Mouse (Mus musculus) adrenal gland, adult 18-20 months (tissue): Measurements from ENCODE around the gene Hmbs. TPM values are rescaled to one million over a fixed set of nuclear protein-coding genes. Genes with fewer than 3 reads are reported as not detected.
"Not testable (repeated sequence)": the region's sequence is repeated elsewhere in the genome, so short reads cannot be mapped to it uniquely, and the experiment has no call there.

ENCODE experiments used
- DNase-seq, 2 experiments: peaks; one replicate each; pipeline ENCODE4 v3.0.0; 2021 to 2022; ENCODE audit warnings: low spot score in 2 of 2
- total RNA-seq, 2 experiments: library from RNA; stranded (reverse); gene quantifications; 1 replicate in 1 of 2; 2 replicates in 1 of 2; pipeline ENCODE4 v1.2.3; 2021

Gene Hmbs
- total RNA-seq, 2 experiments from 2014 or later = 52.3 to 87.5 TPM

GRCm38 (mm10) chr9:44345570-44346433 lies 1.8 kb upstream of the Hmbs start:
- no peak for DNase-seq

- no peak for DNase-seq
Observed at GRCm38 (mm10) chr9:44343290-44343689, 738 bp downstream of the Hmbs start.

- no peak for DNase-seq
Observed at GRCm38 (mm10) chr9:44342605-44343004, 1.4 kb downstream of the Hmbs start.

- DNase-seq = no peak
Observed at GRCm38 (mm10) chr9:44342173-44342572, 1.9 kb downstream of the Hmbs start.

DNA sequence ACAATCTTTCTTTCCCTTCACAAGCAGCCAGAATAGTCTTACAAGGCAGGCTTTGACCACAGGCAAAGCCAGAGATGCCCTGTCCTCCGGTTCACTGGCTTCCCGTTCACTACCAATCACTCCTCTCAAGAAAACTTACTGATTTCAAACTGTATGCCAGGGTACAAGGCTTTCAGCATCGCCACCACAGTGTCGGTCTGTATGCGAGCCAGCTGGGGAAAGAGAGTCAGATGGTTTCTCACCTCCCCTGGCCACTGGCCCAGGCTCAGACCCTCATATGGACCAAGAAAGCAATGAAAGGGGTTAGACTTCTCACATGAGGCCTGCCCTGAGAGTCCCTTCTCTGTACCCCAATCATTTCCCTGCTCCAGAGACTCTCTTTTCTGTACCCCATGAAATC lies 2.5 kb downstream of the Hmbs start:
- DNase-seq = no peak

DNA sequence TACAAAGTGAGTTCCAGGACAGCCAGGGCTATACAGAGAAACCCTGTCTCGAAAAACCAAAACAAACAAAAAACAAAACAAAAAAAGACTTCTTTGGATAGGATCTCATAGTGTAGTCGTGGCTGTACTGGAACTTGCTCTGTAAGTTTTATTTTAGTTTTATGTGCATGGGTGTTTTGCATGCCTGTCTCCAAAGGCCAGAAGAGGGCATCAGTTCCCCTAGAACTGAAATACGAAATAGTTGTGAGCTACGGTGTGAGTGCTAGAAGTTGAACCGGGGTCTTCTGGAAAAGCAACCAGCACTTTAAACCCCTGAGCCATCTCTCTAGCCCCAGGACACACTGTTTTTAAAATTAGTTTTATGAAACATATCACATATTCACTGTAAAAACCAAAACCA lies 5.5 kb downstream of the Hmbs start:
- DNase-seq = no peak

DNA sequence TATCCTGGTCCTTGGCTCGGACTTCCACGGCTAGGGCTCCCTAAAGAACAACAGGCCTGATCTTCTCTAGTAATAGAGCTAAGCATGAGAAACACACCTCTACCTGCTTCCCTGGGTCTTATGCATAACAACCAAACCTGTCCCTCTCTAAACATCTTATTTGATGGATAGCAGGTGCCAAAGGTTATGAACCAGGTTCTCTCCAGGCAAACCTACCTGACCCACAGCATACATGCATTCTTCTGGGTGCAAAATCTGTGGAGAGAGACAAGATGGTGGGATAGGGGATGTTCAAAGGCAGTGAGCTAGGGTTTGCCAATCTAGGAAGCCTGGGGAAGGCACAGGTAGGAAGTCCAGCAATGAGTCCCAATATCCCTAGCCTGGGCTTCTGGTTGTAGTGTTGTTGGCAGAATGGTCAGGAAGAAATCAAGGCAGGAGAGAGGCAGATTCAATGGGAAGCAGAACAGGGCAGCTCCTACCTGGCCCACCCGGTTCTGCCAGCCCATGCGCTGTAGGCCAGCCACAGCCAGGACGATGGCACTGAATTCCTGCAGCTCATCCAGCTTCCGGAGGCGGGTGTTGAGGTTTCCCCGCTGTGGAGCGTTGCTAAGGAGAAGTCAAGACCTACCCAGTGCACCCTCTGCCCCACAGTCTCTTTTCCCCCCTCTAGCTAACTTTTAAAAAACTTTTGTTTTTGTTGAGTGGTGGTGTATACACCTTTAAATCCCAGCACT lies 6.4 kb downstream of the Hmbs start:
- no peak for DNase-seq

GRCm38 (mm10) chr9:44336964-44337363 lies 7.1 kb downstream of the Hmbs start:
- no peak for DNase-seq

GRCm38 (mm10) chr9:44336513-44336912 lies 7.5 kb downstream of the Hmbs start:
- DNase-seq = not testable (repeated sequence)

DNA sequence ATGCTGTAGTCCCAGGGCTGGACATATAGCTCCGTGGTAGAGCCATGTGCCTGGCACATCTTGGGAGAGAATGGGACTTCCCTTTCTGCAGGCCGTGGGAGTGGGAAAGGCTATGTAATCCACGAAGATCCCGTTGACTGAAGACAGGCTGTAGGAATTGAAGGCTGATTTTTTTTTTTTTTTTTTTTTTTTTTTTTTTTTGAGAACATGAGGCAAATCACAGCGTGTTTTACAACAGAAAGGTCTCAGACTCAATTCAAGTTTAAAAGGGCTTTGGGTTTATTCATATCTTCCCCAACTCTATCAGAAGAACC lies 8.0 kb downstream of the Hmbs start:
- no peak for DNase-seq

- DNase-seq = peak in 1 of 2 experiments; percentile 48
Observed at GRCm38 (mm10) chr9:44335331-44336092, 8.5 kb downstream of the Hmbs start.

- DNase-seq = peak; percentile 96 to 99
Observed at GRCm38 (mm10) chr9:44334396-44335330, 9.4 kb downstream of the Hmbs start, which contains the start of gene H2afx. Gene H2afx (plus strand): TSS chr9:44334694.

DNA sequence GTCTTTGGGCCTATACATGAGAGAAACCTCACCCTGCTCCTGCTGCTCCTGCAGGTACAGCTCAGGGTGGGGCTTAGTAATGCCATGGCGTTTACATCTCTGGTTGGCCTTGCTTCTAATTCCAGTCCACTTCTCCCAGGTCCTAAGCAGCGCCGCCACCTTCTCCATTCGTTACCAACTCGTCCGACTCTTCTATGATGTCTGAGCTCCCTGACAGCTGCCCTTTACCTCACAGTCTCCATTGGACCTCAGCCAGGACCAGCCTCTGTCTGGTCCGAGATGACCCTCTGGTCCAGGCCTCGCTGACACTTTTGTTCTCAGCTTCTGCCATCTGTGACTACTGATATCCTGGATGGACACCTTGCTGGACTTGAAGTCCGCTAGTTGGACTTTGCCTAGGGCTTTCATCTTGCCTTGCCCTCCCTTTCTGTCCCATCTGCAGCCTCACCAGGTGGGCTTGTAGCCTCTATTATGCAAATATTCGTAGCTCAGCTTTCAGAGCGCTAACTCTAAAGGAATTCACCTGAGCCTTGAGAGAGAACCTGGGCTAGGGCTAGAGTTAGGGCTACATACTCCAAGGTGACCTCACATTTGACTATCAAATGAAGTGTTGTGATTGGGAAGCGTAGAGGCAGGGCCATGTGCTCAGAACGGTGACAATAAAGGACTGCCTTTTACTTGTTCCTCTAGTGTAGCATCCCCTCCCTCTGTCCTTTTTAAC lies 10.9 kb downstream of the Hmbs start:
- no peak for DNase-seq

GRCm38 (mm10) chr9:44330736-44331135 lies 13.3 kb downstream of the Hmbs start:
- no peak for DNase-seq

DNA sequence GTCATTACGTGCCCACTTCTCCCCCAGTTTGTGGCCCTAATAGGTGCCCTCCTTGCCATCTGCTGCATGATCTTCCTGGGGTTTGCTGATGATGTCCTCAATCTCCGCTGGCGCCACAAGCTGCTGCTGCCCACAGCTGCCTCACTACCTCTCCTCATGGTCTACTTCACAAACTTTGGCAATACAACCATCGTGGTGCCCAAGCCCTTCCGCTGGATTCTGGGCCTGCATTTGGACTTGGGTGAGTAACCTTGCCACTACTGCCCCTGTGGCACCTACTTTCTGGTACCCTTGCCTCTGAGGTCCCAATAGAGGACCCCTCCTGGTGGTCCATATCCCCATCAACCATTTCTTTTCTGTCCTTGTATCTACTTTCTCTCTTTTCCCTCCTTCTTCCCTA lies 16.1 kb downstream of the Hmbs start:
- DNase-seq = no peak

DNA sequence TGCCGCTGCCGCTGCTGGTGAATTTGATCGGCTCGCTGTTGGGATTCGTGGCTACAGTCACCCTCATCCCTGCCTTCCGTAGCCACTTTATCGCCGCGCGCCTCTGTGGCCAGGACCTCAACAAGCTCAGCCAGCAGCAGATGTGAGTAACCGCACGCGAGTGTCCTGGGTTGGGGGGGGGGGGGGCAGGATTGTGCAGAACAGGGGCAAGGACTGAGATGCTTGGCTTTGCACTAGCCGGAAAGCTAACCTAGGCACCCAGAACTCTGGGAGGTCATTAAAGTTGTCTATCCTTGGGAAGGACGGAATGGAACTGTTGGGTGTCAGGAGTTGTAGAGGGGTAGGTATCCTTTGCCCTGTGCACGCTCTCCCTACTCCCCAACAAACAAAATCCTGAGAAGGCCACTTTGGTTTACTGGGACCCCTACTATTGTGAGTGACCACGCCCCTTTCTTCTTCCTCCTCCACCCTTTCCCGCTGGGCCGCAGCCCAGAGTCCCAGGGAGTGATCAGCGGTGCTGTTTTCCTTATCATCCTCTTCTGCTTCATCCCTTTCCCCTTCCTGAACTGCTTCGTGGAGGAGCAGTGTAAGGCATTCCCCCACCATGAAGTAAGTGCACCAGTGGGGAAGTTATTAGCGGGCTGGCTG lies 16.8 kb downstream of the Hmbs start:
- DNase-seq = no peak

DNA sequence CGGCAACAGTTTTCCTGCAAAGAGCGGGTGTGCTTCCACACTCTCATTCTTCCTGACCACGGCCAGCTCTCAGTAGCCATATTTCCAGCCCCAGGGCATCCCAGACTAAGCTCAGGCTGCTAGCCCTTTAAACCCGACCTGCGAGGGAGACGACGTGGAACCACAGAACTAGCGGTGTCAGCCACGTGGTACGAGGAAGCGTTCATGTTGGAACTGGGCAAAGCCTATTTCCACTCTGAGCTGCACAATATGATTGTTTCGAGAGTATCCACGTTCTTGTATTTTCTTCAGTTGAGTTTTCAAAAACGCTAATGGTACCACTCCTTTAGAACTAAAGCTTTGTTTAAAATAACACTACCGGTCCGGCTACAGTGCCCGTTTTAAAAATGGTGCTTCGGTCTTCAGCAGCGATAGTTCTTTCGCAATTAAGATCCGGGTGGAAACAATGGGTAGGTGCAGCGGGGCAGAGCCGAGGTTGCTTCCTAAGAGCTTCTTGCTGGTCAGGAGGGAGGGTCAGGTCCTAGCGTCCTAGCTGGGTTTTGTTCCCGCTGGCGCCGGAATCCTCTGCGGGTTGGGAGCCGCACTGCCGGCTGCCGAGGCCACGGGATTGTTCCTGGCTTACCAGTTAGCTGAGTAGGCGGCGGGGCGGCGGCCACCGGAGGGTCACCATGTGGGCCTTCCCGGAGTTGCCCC lies 17.5 kb downstream of the Hmbs start:
- DNase-seq = peak; percentile 66 to 69

- DNase-seq = no peak
Observed at GRCm38 (mm10) chr9:44325768-44326370, 18.2 kb downstream of the Hmbs start, which contains the start of gene Dpagt1. Gene Dpagt1 (plus strand): TSS chr9:44326019.
